Mouse (Mus musculus) kidney, embryonic 14.5 days (tissue): ENCODE data around the gene Zbtb8a. TPM values are rescaled to one million over a fixed set of nuclear protein-coding genes. Genes with fewer than 3 reads are reported as not detected.
"Not testable (repeated sequence)": the region's sequence is repeated elsewhere in the genome, so short reads cannot be mapped to it uniquely, and the experiment has no call there.

Source experiments
- ATAC-seq: fragments of 200-750 bp; cut with Nextera tagmentation; 2 replicates; pipeline ENCODE4 v1.8.0; 2017; ENCODE audit warnings: moderate number of reproducible peaks, mild to moderate bottlenecking, moderate TSS enrichment, moderate library complexity; ENCODE audit not compliant: low FRiP score, low TSS enrichment
- H3K27ac ChIP-seq: fragments of 300-500 bp; sonication (generic); 2 replicates; pipeline ENCODE4 v1.5.1; 2014; ENCODE audit warnings: low read depth, mild to moderate bottlenecking, low read length, moderate library complexity, mixed read lengths
- H3K27me3 ChIP-seq: fragments of 300-500 bp; sonication (generic); 2 replicates; pipeline ENCODE4 v1.6.1; 2014; ENCODE audit warnings: mild to moderate bottlenecking, low read length; ENCODE audit not compliant: control insufficient read depth, insufficient read depth
- H3K36me3 ChIP-seq: fragments of 300-500 bp; sonication (generic); 2 replicates; pipeline ENCODE4 v1.6.1; 2014; ENCODE audit warnings: low read length, mixed read lengths; ENCODE audit not compliant: control insufficient read depth, insufficient read depth
- H3K4me1 ChIP-seq: fragments of 300-500 bp; sonication (generic); 2 replicates; pipeline ENCODE4 v1.6.1; 2014; ENCODE audit warnings: low read length, mixed read lengths; ENCODE audit not compliant: control insufficient read depth, insufficient read depth
- H3K4me2 ChIP-seq: fragments of 300-500 bp; sonication (generic); replicated peaks from 2 replicates; pipeline ENCODE4 v1.6.1; 2014; ENCODE audit warnings: low read depth, mild to moderate bottlenecking, low read length
- H3K4me3 ChIP-seq: fragments of 300-500 bp; sonication (generic); 2 replicates; pipeline ENCODE4 v1.5.1; 2014; ENCODE audit warnings: mild to moderate bottlenecking, low read length
- H3K9ac ChIP-seq: fragments of 300-500 bp; sonication (generic); 2 replicates; pipeline ENCODE4 v1.6.1; 2014; ENCODE audit warnings: low read depth, mild to moderate bottlenecking, low read length, moderate library complexity
- H3K9me3 ChIP-seq: fragments of 300-500 bp; sonication (generic); 2 replicates; pipeline ENCODE4 v1.6.1; 2016; ENCODE audit warnings: low read length; ENCODE audit not compliant: control insufficient read depth
- WGBS: fragments of 180-500 bp; shearing (Covaris S2); extraction: QIAGEN DNeasy Blood & Tissue Kit; methylation state at CpG from one replicate; pipeline ENCODE4 v1.1.7; 2014; 5-methylcytosine and 5-hydroxymethylcytosine counted together
- polyA plus RNA-seq: library from polyadenylated mRNA; unstranded; fragments of >200 nt; fragmentation: Nextera tagmentation; extraction: Ambion mirVana; gene quantifications from 2 replicates; pipeline ENCODE4 v1.2.1, GENCODE M21; 2014

The Zbtb8a gene
- polyA plus RNA-seq, result 7.9 and 13.3 TPM in 2 replicates

- Histone ChIP-seq H3K36me3 (no peaks in the 10 kb centered on the region), H3K9ac (peak within 1 kb of the TSS; percentile 94), H3K4me1 (peaks cover 4% of the 10 kb centered on the region; the same call in 1 of the 2 replicates), H3K4me2 (peak within 1 kb of the TSS; percentile 85), H3K27me3 (0 out of 2 replicates have a peak, but pooled peaks cover 3% of the 10 kb centered on the region), H3K27ac (peak within 1 kb of the TSS; percentile 78), H3K9me3 (no peaks in the 10 kb centered on the region), H3K4me3 (peak within 1 kb of the TSS; percentile 79)
- peak; percentile 69 for ATAC-seq
- WGBS, result under 1% methylated on average over 59 of the region's 65 CpGs
Measured at GRCm38 (mm10) chr4:129377601-129378390, at the start of gene Zbtb8a. TSS of gene Zbtb8a (minus strand) at chr4:129378116.

- no peaks in the 10 kb centered on the region for H3K9me3 ChIP-seq
- no peak overlapping the region for H3K4me3 ChIP-seq
- ATAC-seq, result no peak
- no peak overlapping the region for H3K4me2 ChIP-seq
- no peak overlapping the region for H3K9ac ChIP-seq
- H3K27ac ChIP-seq, result no peak overlapping the region
- no peaks in the 10 kb centered on the region for H3K36me3 ChIP-seq
- no peaks in the 10 kb centered on the region for H3K4me1 ChIP-seq
- H3K27me3 ChIP-seq, result no peaks in the 10 kb centered on the region
- WGBS, result 76% methylated on average over 5 of the region's 5 CpGs
Measured at GRCm38 (mm10) chr4:129418321-129418720, 40.4 kb upstream of the Zbtb8a start.

DNA sequence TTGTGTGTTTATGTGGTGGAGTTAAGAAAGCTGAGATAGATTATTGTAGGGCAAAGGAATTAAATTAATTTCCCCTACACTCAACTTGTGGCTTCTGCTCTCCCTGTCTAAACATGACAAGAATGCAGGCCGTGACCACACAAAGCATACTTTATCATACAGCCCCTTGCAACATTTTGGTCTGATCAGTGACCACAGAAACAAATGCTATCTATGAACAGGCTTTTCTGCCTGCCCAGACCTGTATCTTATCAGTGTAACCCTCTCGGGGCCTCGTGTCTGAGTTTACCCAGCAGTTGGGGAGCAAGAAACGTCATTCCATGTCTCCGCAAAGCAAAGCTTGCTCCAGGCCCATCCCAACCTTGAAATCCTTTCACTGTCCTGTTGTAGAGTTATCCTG, 38.6 kb upstream of the Zbtb8a start:
- no peak for ATAC-seq
- Histone ChIP-seq H3K9ac (no peak overlapping the region), H3K27me3 (no peaks in the 10 kb centered on the region), H3K4me1 (no peaks in the 10 kb centered on the region), H3K27ac (no peak overlapping the region), H3K4me2 (no peak overlapping the region), H3K9me3 (no peaks in the 10 kb centered on the region), H3K4me3 (no peak overlapping the region), H3K36me3 (no peaks in the 10 kb centered on the region)
- WGBS, result 75% methylated on average over 5 of the region's 5 CpGs

GRCm38 (mm10) chr4:129415892-129416291, 38.0 kb upstream of the Zbtb8a start:
- no peaks in the 10 kb centered on the region for H3K4me1 ChIP-seq
- H3K9ac ChIP-seq, result no peak overlapping the region
- WGBS, result 94% methylated on average over 5 of the region's 5 CpGs
- H3K4me3 ChIP-seq, result no peak overlapping the region
- ATAC-seq, result no peak
- no peak overlapping the region for H3K27ac ChIP-seq
- H3K4me2 ChIP-seq, result no peak overlapping the region
- no peaks in the 10 kb centered on the region for H3K27me3 ChIP-seq
- H3K9me3 ChIP-seq, result no peaks in the 10 kb centered on the region
- H3K36me3 ChIP-seq, result no peaks in the 10 kb centered on the region

DNA sequence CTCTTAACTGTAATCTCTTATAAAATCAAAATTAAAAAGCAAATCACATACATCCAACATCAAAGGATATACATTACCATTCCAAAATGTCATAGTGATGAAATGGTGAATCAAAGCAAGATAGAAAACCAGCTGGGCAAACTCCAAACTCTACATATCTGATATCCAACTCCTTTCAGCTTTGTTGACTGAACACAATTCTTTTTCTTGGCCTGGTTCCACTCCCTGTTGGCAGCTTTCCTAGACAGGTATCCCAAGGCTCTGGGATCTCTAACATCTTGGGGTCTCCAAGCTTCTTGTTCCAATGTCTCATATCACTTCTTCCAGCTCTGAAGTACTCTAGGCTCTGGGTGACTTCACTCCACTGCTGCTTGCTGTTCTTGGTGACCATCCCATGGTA, 33.1 kb upstream of the Zbtb8a start:
- no peak for ATAC-seq
- H3K27ac ChIP-seq, result no peak overlapping the region

GRCm38 (mm10) chr4:129410532-129410931, 32.6 kb upstream of the Zbtb8a start:
- not testable (repeated sequence) for H3K9me3 ChIP-seq, H3K36me3 ChIP-seq, H3K27me3 ChIP-seq, H3K4me2 ChIP-seq, H3K9ac ChIP-seq, H3K4me1 ChIP-seq, ATAC-seq, H3K27ac ChIP-seq, H3K4me3 ChIP-seq
- WGBS, result 83% methylated on average over 3 of the region's 3 CpGs

More for the DNA sequence above, 33.1 kb upstream of the Zbtb8a start:
- no peak overlapping the region for H3K9ac ChIP-seq
- H3K27me3 ChIP-seq, result 0 out of 2 replicates have a peak, but pooled peaks cover 4% of the 10 kb centered on the region
- no peak overlapping the region for H3K4me2 ChIP-seq
- H3K9me3 ChIP-seq, result no peaks in the 10 kb centered on the region
- H3K4me1 ChIP-seq, result no peaks in the 10 kb centered on the region
- no peaks in the 10 kb centered on the region for H3K36me3 ChIP-seq
- H3K4me3 ChIP-seq, result no peak overlapping the region

DNA sequence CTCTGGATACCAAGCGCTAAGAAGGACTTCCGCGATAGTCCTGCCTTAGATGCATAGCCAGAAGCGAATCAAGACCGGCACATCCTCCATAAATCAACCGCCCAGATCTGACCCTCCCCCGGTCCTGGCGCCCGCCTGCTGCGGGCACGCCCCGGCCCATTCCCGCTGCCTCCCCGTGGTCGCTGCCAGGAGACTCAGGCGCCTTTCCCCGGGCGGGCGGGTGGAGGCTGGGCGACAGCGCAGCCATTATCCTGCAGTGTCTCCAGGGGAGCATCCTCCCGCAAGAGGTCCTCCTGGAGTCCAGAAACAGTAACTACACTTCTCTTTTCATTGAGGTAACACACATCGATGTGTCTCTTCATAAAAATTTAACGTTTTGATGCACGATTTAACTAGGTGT, 28.5 kb upstream of the Zbtb8a start:
- H3K9ac ChIP-seq, result peak overlapping the region; percentile 46; the same call in 1 of the 2 replicates

GRCm38 (mm10) chr4:129399813-129400212, 21.9 kb upstream of the Zbtb8a start:
- Histone ChIP-seq H3K27ac (no peak overlapping the region), H3K27me3 (no peaks in the 10 kb centered on the region), H3K4me1 (no peaks in the 10 kb centered on the region), H3K4me2 (no peak overlapping the region), H3K9ac (no peak overlapping the region), H3K9me3 (no peaks in the 10 kb centered on the region), H3K4me3 (no peak overlapping the region), H3K36me3 (no peaks in the 10 kb centered on the region)
- ATAC-seq, result no peak
- 83% methylated on average over 4 of the region's 4 CpGs for whole genome bisulfite sequencing

More for the DNA sequence above, 28.5 kb upstream of the Zbtb8a start:
- no peaks in the 10 kb centered on the region for H3K36me3 ChIP-seq
- no peak overlapping the region for H3K27ac ChIP-seq
- peak overlapping the region; percentile 64 for H3K4me2 ChIP-seq
- H3K9me3 ChIP-seq, result no peaks in the 10 kb centered on the region
- peak overlapping the region; percentile 33 for H3K4me3 ChIP-seq
- no peaks in the 10 kb centered on the region for H3K4me1 ChIP-seq
- WGBS, result 2% methylated on average over 25 of the region's 25 CpGs
- peak; percentile 91 for ATAC-seq
- H3K27me3 ChIP-seq, result 0 out of 2 replicates have a peak, but pooled peaks cover 4% of the 10 kb centered on the region

DNA sequence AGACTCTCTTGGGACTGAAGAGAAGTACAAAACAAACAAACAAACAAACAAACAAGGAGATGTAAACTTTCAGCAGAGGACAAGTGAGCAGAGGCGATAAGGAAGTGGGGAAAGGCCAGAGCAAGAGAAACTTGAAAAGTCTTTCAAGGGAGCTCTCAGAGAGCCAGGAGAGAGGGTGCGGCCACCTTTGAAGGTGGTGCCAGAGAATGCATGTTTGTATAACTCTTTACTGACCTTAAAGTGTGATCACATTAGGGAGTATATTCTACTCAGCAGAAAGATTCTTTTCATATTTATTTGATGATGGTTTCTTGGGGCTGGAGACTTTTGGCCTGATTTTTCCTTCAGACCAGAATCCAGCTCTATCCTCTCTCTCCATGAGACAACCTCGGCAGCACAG, 19.0 kb upstream of the Zbtb8a start:
- Histone ChIP-seq H3K9ac (no peak overlapping the region), H3K27ac (no peak overlapping the region), H3K4me2 (no peak overlapping the region), H3K27me3 (no peaks in the 10 kb centered on the region), H3K36me3 (no peaks in the 10 kb centered on the region), H3K4me3 (no peak overlapping the region), H3K9me3 (no peaks in the 10 kb centered on the region), H3K4me1 (no peaks in the 10 kb centered on the region)
- WGBS, result 77% methylated on average over 3 of the region's 3 CpGs
- no peak for ATAC-seq
